Mouse (Mus musculus) testis, adult 10 weeks (tissue): Measurements from ENCODE around the gene Dlgap1. TPM values are rescaled to one million over a fixed set of nuclear protein-coding genes. Genes with fewer than 3 reads are reported as not detected.

ENCODE experiments used
- polyA plus RNA-seq: library from polyadenylated mRNA; stranded (reverse); fragments of 350-450 nt; fragmentation: Illumina TruSeq; extraction: RNeasy Lipid Tissue Mini Kit (QIAGEN cat#74804); gene quantifications from one replicate; pipeline ENCODE4 v1.2.3, GENCODE M21; 2014; ENCODE audit warnings: low read depth, low replicate concordance

The Dlgap1 gene
- polyA plus RNA-seq = 2.2 TPM

GRCm38 (mm10) chr17:69969021-69969815 is at the start of gene Dlgap1:
Gene Dlgap1 (plus strand): TSS chr17:69969073.

GRCm38 (mm10) chr17:70853436-70853905 is 884.6 kb downstream of the Dlgap1 start, which contains the start of gene Tgif1:
Gene Tgif1 (minus strand): TSS chr17:70853546.

